Mouse (Mus musculus): ENCODE data around the gene Izumo1r. TPM values are rescaled to one million over a fixed set of nuclear protein-coding genes. Genes with fewer than 3 reads are reported as not detected.

The Izumo1r gene
- polyA plus RNA-seq, 1 experiment from 2014 or later, result 0.27 TPM

- Histone ChIP-seq H3K27me3 (ENCODE audit: control insufficient read depth, insufficient read depth, low read length) (no peaks in the 10 kb centered on the region), H3K4me3 (ENCODE audit: low read depth, low read length) (no peak overlapping the region), H3K9ac (replicated peaks; ENCODE audit: low read length) (no peak overlapping the region), H3K27ac (replicated peaks; ENCODE audit: low read depth, low read length) (no peak overlapping the region), H3K4me2 (ENCODE audit: low read depth, low read length) (no peak overlapping the region), H3K9me3 (replicated peaks; ENCODE audit: control insufficient read depth, low read length) (no peaks in the 10 kb centered on the region), H3K36me3 (replicated peaks; ENCODE audit: control insufficient read depth, insufficient read depth, low read depth, low read length) (no peaks in the 10 kb centered on the region), H3K4me1 (ENCODE audit: control insufficient read depth, insufficient read depth, low read length) (no peaks in the 10 kb centered on the region)
- DNase-seq (ENCODE audit: low spot score), result no peak
- 57% methylated on average over 2 of the region's 2 CpGs for WGBS
- no peak for ATAC-seq (replicated peaks; ENCODE audit: insufficient number of reproducible peaks, low FRiP score, low TSS enrichment, low read depth)
Observed at GRCm38 (mm10) chr9:14934851-14935250, 31.1 kb upstream of the Izumo1r start.

- ATAC-seq (replicated peaks; ENCODE audit: insufficient number of reproducible peaks, low FRiP score, low TSS enrichment, low read depth) (no peak), DNase-seq (ENCODE audit: low spot score) (no peak)
- Histone ChIP-seq H3K27ac (replicated peaks; ENCODE audit: low read depth, low read length) (no peak overlapping the region), H3K36me3 (replicated peaks; ENCODE audit: control insufficient read depth, insufficient read depth, low read depth, low read length) (no peaks in the 10 kb centered on the region), H3K9me3 (replicated peaks; ENCODE audit: control insufficient read depth, low read length) (no peaks in the 10 kb centered on the region), H3K4me2 (ENCODE audit: low read depth, low read length) (no peak overlapping the region), H3K4me3 (ENCODE audit: low read depth, low read length) (no peak overlapping the region), H3K9ac (replicated peaks; ENCODE audit: low read length) (no peak overlapping the region), H3K27me3 (ENCODE audit: control insufficient read depth, insufficient read depth, low read length) (no peaks in the 10 kb centered on the region), H3K4me1 (ENCODE audit: control insufficient read depth, insufficient read depth, low read length) (no peaks in the 10 kb centered on the region)
- 46% methylated on average over 7 of the region's 7 CpGs for WGBS
Observed at GRCm38 (mm10) chr9:14931943-14932342, 28.2 kb upstream of the Izumo1r start.

GRCm38 (mm10) chr9:14931211-14931610 is 27.5 kb upstream of the Izumo1r start:
- no peak overlapping the region for H3K9ac ChIP-seq (replicated peaks; ENCODE audit: low read length)
- no peak for ATAC-seq (replicated peaks; ENCODE audit: insufficient number of reproducible peaks, low FRiP score, low TSS enrichment, low read depth)
- no peaks in the 10 kb centered on the region for H3K27me3 ChIP-seq (ENCODE audit: control insufficient read depth, insufficient read depth, low read length)
- H3K4me3 ChIP-seq (ENCODE audit: low read depth, low read length), result no peak overlapping the region
- no peak for DNase-seq (ENCODE audit: low spot score)
- H3K9me3 ChIP-seq (replicated peaks; ENCODE audit: control insufficient read depth, low read length), result no peaks in the 10 kb centered on the region
- H3K4me1 ChIP-seq (ENCODE audit: control insufficient read depth, insufficient read depth, low read length), result no peaks in the 10 kb centered on the region
- no peak overlapping the region for H3K4me2 ChIP-seq (ENCODE audit: low read depth, low read length)
- no peak overlapping the region for H3K27ac ChIP-seq (replicated peaks; ENCODE audit: low read depth, low read length)
- 83% methylated on average over 8 of the region's 8 CpGs for WGBS
- H3K36me3 ChIP-seq (replicated peaks; ENCODE audit: control insufficient read depth, insufficient read depth, low read depth, low read length), result no peaks in the 10 kb centered on the region

- DNase-seq (ENCODE audit: low spot score), result peak; percentile 16
- Histone ChIP-seq H3K4me1 (ENCODE audit: control insufficient read depth, insufficient read depth, low read length) (no peaks in the 10 kb centered on the region), H3K36me3 (replicated peaks; ENCODE audit: control insufficient read depth, insufficient read depth, low read depth, low read length) (no peaks in the 10 kb centered on the region), H3K4me2 (ENCODE audit: low read depth, low read length) (no peak overlapping the region), H3K27ac (replicated peaks; ENCODE audit: low read depth, low read length) (no peak overlapping the region), H3K9me3 (replicated peaks; ENCODE audit: control insufficient read depth, low read length) (no peaks in the 10 kb centered on the region), H3K9ac (replicated peaks; ENCODE audit: low read length) (no peak overlapping the region), H3K4me3 (ENCODE audit: low read depth, low read length) (no peak overlapping the region), H3K27me3 (ENCODE audit: control insufficient read depth, insufficient read depth, low read length) (no peaks in the 10 kb centered on the region)
- WGBS, result 5% methylated on average over 1 of the region's 1 CpGs
- ATAC-seq (replicated peaks; ENCODE audit: insufficient number of reproducible peaks, low FRiP score, low TSS enrichment, low read depth), result no peak
Observed at GRCm38 (mm10) chr9:14926593-14926992, 22.8 kb upstream of the Izumo1r start.

- Histone ChIP-seq H3K4me1 (ENCODE audit: control insufficient read depth, insufficient read depth, low read length) (no peaks in the 10 kb centered on the region), H3K9me3 (replicated peaks; ENCODE audit: control insufficient read depth, low read length) (no peaks in the 10 kb centered on the region), H3K27me3 (ENCODE audit: control insufficient read depth, insufficient read depth, low read length) (no peaks in the 10 kb centered on the region), H3K27ac (replicated peaks; ENCODE audit: low read depth, low read length) (no peak overlapping the region), H3K4me3 (ENCODE audit: low read depth, low read length) (no peak overlapping the region), H3K4me2 (ENCODE audit: low read depth, low read length) (no peak overlapping the region), H3K9ac (replicated peaks; ENCODE audit: low read length) (no peak overlapping the region), H3K36me3 (replicated peaks; ENCODE audit: control insufficient read depth, insufficient read depth, low read depth, low read length) (no peaks in the 10 kb centered on the region)
- DNase-seq (ENCODE audit: low spot score) (no peak), ATAC-seq (replicated peaks; ENCODE audit: insufficient number of reproducible peaks, low FRiP score, low TSS enrichment, low read depth) (no peak)
- WGBS, result 74% methylated on average over 4 of the region's 4 CpGs
Observed at GRCm38 (mm10) chr9:14923625-14924024, 19.9 kb upstream of the Izumo1r start.

- Histone ChIP-seq H3K4me1 (ENCODE audit: control insufficient read depth, insufficient read depth, low read length) (no peaks in the 10 kb centered on the region), H3K4me3 (ENCODE audit: low read depth, low read length) (no peak overlapping the region), H3K27ac (replicated peaks; ENCODE audit: low read depth, low read length) (no peak overlapping the region), H3K9ac (replicated peaks; ENCODE audit: low read length) (no peak overlapping the region), H3K9me3 (replicated peaks; ENCODE audit: control insufficient read depth, low read length) (no peaks in the 10 kb centered on the region), H3K27me3 (ENCODE audit: control insufficient read depth, insufficient read depth, low read length) (no peaks in the 10 kb centered on the region), H3K36me3 (replicated peaks; ENCODE audit: control insufficient read depth, insufficient read depth, low read depth, low read length) (no peaks in the 10 kb centered on the region), H3K4me2 (ENCODE audit: low read depth, low read length) (no peak overlapping the region)
- DNase-seq (ENCODE audit: low spot score), result no peak
- ATAC-seq (replicated peaks; ENCODE audit: insufficient number of reproducible peaks, low FRiP score, low TSS enrichment, low read depth), result no peak
- 27% methylated on average over 1 of the region's 1 CpGs for WGBS
Observed at GRCm38 (mm10) chr9:14921971-14922560, 18.3 kb upstream of the Izumo1r start.

- Histone ChIP-seq H3K27ac (replicated peaks; ENCODE audit: low read depth, low read length) (no peak overlapping the region), H3K27me3 (ENCODE audit: control insufficient read depth, insufficient read depth, low read length) (no peaks in the 10 kb centered on the region), H3K4me2 (ENCODE audit: low read depth, low read length) (no peak overlapping the region), H3K9me3 (replicated peaks; ENCODE audit: control insufficient read depth, low read length) (no peaks in the 10 kb centered on the region), H3K36me3 (replicated peaks; ENCODE audit: control insufficient read depth, insufficient read depth, low read depth, low read length) (no peaks in the 10 kb centered on the region), H3K4me1 (ENCODE audit: control insufficient read depth, insufficient read depth, low read length) (no peaks in the 10 kb centered on the region), H3K9ac (replicated peaks; ENCODE audit: low read length) (no peak overlapping the region), H3K4me3 (ENCODE audit: low read depth, low read length) (no peak overlapping the region)
- DNase-seq (ENCODE audit: low spot score) (no peak), ATAC-seq (replicated peaks; ENCODE audit: insufficient number of reproducible peaks, low FRiP score, low TSS enrichment, low read depth) (no peak)
- whole genome bisulfite sequencing, result 54% methylated on average over 4 of the region's 4 CpGs
Observed at GRCm38 (mm10) chr9:14921254-14921653, 17.5 kb upstream of the Izumo1r start.

- Histone ChIP-seq H3K4me1 (ENCODE audit: control insufficient read depth, insufficient read depth, low read length) (no peaks in the 10 kb centered on the region), H3K27ac (replicated peaks; ENCODE audit: low read depth, low read length) (no peak overlapping the region), H3K4me2 (ENCODE audit: low read depth, low read length) (no peak overlapping the region), H3K27me3 (ENCODE audit: control insufficient read depth, insufficient read depth, low read length) (no peaks in the 10 kb centered on the region), H3K9me3 (replicated peaks; ENCODE audit: control insufficient read depth, low read length) (no peaks in the 10 kb centered on the region), H3K9ac (replicated peaks; ENCODE audit: low read length) (no peak overlapping the region), H3K36me3 (replicated peaks; ENCODE audit: control insufficient read depth, insufficient read depth, low read depth, low read length) (no peaks in the 10 kb centered on the region), H3K4me3 (ENCODE audit: low read depth, low read length) (no peak overlapping the region)
- DNase-seq (ENCODE audit: low spot score), result no peak
- no peak for ATAC-seq (replicated peaks; ENCODE audit: insufficient number of reproducible peaks, low FRiP score, low TSS enrichment, low read depth)
- 87% methylated on average over 4 of the region's 4 CpGs for WGBS
Observed at GRCm38 (mm10) chr9:14920608-14921007, 16.9 kb upstream of the Izumo1r start.

Measured in embryonic facial prominence, embryonic 11.5 days (tissue).